Mouse (Mus musculus): ENCODE measurements around the gene Tmem235. TPM values are rescaled to one million over a fixed set of nuclear protein-coding genes. Genes with fewer than 3 reads are reported as not detected.
A peak's percentile ranks its signal among the peaks of the same experiment; 100 is the strongest.
"Not testable (repeated sequence)": the region's sequence is repeated elsewhere in the genome, so short reads cannot be mapped to it uniquely, and the experiment has no call there.

Gene Tmem235
- total and polyA plus RNA-seq, 2 experiments, result not detected

DNA sequence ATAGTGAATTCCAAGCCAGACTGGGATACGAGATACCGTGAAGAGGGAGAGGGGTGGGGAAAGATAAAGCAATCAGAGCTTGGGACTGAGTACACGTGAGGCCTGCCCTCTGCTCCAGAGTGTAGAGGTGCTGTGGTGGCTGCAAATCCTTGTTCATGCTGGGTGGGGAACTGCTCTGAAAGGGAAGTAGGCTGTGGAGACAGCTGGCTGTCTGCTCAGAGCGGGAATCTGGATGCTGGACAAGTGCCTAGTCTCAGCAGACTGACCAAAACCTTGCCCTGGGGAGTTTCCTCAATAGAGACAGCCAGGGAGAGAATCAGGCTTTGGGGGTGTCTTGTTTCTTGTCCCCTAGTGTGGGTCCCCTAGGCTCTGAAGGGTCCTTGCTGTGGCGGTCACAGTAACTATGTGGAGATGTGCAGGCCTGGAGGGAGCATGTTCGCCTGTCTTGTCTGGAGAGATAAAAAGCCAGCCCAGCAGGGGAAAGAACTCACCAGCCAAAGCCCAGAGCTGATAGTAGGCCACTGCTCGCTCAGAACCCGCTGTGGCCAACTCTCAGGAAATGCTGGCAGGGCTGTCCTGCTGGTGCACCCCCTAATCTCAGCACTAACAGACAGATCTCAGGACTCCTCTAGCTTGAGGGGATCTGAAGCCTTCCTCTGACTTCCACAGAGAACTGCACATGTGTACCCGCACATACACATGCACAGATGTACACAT, 31.5 kb upstream of the Tmem235 start:
- Histone ChIP-seq H3K4me3 (ENCODE audit: insufficient read depth, low read depth, low read length) (no peak overlapping the region), H3K4me1 (ENCODE audit: control insufficient read depth, insufficient read depth, low read length) (peaks cover 49% of the 10 kb centered on the region), H3K27me3 (ENCODE audit: control insufficient read depth, insufficient read depth, low read length) (no peaks in the 10 kb centered on the region), H3K79me2 (ENCODE audit: control insufficient read depth, insufficient read depth, low read length) (no peaks in the 10 kb centered on the region), H3K27ac (replicated peaks; ENCODE audit: insufficient read depth, low read depth, low read length) (peak overlapping the region; percentile 97), H3K9ac (ENCODE audit: low read depth, low read length) (peak overlapping the region; percentile 48), H3K36me3 (ENCODE audit: control insufficient read depth, insufficient read depth, low read length) (no peaks in the 10 kb centered on the region)
- 8% methylated on average over 9 of the region's 9 CpGs for WGBS
- DNase-seq (ENCODE audit: extremely low read depth, low read depth, low spot score), result peak; percentile 99
- TF ChIP-seq POLR2A (IDR thresholded peaks at IDR 0.05; ENCODE audit: extremely low read depth, insufficient read depth, low read length) (peak; percentile 44; the same call in 1 of the 2 replicates), CTCF (IDR thresholded peaks at IDR 0.05; ENCODE audit: low read depth, low read length) (no peak)

- Histone ChIP-seq H3K9ac (ENCODE audit: low read depth, low read length) (peak overlapping the region; percentile 53), H3K27me3 (ENCODE audit: control insufficient read depth, insufficient read depth, low read length) (no peaks in the 10 kb centered on the region), H3K4me3 (ENCODE audit: insufficient read depth, low read depth, low read length) (no peak overlapping the region), H3K79me2 (ENCODE audit: control insufficient read depth, insufficient read depth, low read length) (no peaks in the 10 kb centered on the region), H3K27ac (replicated peaks; ENCODE audit: insufficient read depth, low read depth, low read length) (peak overlapping the region; percentile 97), H3K36me3 (ENCODE audit: control insufficient read depth, insufficient read depth, low read length) (no peaks in the 10 kb centered on the region), H3K4me1 (ENCODE audit: control insufficient read depth, insufficient read depth, low read length) (peaks cover 49% of the 10 kb centered on the region)
- TF ChIP-seq POLR2A (IDR thresholded peaks at IDR 0.05; ENCODE audit: extremely low read depth, insufficient read depth, low read length), result no peak
- TF ChIP-seq CTCF (IDR thresholded peaks at IDR 0.05; ENCODE audit: low read depth, low read length), result no peak
- peak; percentile 96 for DNase-seq (ENCODE audit: extremely low read depth, low read depth, low spot score)
- WGBS, result 3% methylated on average over 2 of the region's 2 CpGs
These were observed 30.8 kb upstream of the Tmem235 start for GRCm38 (mm10) chr11:117829671-117830215.

- H3K4me1 ChIP-seq (ENCODE audit: control insufficient read depth, insufficient read depth, low read length), result peaks cover 51% of the 10 kb centered on the region
- no peaks in the 10 kb centered on the region for H3K79me2 ChIP-seq (ENCODE audit: control insufficient read depth, insufficient read depth, low read length)
- TF ChIP-seq CTCF (IDR thresholded peaks at IDR 0.05; ENCODE audit: low read depth, low read length) (no peak), POLR2A (IDR thresholded peaks at IDR 0.05; ENCODE audit: extremely low read depth, insufficient read depth, low read length) (no peak)
- no peak overlapping the region for H3K4me3 ChIP-seq (ENCODE audit: insufficient read depth, low read depth, low read length)
- H3K27ac ChIP-seq (replicated peaks; ENCODE audit: insufficient read depth, low read depth, low read length), result peak overlapping the region; percentile 97
- no peaks in the 10 kb centered on the region for H3K36me3 ChIP-seq (ENCODE audit: control insufficient read depth, insufficient read depth, low read length)
- H3K27me3 ChIP-seq (ENCODE audit: control insufficient read depth, insufficient read depth, low read length), result no peaks in the 10 kb centered on the region
- no peak for DNase-seq (ENCODE audit: extremely low read depth, low read depth, low spot score)
- H3K9ac ChIP-seq (ENCODE audit: low read depth, low read length), result peak overlapping the region; percentile 53
- whole genome bisulfite sequencing, result 12% methylated on average over 9 of the region's 9 CpGs
These were observed 30.2 kb upstream of the Tmem235 start for GRCm38 (mm10) chr11:117830401-117830800.

DNA sequence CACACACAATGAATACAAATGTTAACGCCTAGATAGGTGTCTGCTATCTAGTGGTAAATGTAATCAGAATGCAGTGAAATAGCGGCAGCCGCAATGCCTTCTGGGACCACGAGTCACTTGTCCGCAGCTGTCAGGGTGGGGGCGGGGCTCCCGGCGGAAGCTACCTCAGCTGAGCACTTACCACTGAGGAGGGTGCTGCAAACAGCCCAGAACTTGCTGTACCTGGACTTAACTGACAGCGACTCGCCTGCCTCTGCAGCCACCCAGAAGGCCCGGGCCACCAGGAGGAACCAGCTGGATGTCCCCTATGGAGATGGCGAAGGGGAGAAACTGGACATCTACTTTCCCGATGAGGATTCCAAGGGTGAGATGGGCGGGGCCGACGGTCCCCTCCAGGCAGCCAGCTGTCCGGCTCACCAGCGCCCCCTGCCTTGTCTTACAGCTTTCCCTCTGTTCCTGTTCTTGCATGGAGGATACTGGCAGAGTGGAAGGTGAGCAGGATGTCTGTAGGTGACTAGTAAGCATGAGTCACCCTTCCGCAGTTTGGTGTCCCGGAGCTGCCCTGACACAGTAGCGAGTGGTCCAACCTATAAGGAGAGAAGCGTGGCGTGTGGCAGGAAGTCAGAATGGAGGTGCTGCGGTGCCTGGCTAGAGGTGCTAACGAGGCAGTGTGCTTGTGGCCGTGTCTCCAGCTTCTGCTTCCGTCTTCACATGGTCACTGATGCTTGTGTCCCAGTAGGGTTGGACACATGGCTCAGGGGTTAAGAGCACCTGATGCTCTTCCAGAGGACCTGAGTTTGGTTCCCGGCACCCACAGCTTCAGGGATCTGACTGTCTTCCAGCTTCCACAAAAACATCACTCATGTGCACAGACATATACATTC, 28.2 kb upstream of the Tmem235 start:
- TF ChIP-seq POLR2A (IDR thresholded peaks at IDR 0.05; ENCODE audit: extremely low read depth, insufficient read depth, low read length) (no peak), CTCF (IDR thresholded peaks at IDR 0.05; ENCODE audit: low read depth, low read length) (peak; percentile 71)
- H3K4me3 ChIP-seq (ENCODE audit: insufficient read depth, low read depth, low read length), result peak overlapping the region; percentile 52
- no peaks in the 10 kb centered on the region for H3K79me2 ChIP-seq (ENCODE audit: control insufficient read depth, insufficient read depth, low read length)
- peak overlapping the region; percentile 32 for H3K9ac ChIP-seq (ENCODE audit: low read depth, low read length)
- peak overlapping the region; percentile 97 for H3K27ac ChIP-seq (replicated peaks; ENCODE audit: insufficient read depth, low read depth, low read length)
- 56% methylated on average over 28 of the region's 28 CpGs for WGBS
- H3K4me1 ChIP-seq (ENCODE audit: control insufficient read depth, insufficient read depth, low read length), result peaks cover 48% of the 10 kb centered on the region
- no peak for DNase-seq (ENCODE audit: extremely low read depth, low read depth, low spot score)
- no peaks in the 10 kb centered on the region for H3K36me3 ChIP-seq (ENCODE audit: control insufficient read depth, insufficient read depth, low read length)
- H3K27me3 ChIP-seq (ENCODE audit: control insufficient read depth, insufficient read depth, low read length), result no peaks in the 10 kb centered on the region

DNA sequence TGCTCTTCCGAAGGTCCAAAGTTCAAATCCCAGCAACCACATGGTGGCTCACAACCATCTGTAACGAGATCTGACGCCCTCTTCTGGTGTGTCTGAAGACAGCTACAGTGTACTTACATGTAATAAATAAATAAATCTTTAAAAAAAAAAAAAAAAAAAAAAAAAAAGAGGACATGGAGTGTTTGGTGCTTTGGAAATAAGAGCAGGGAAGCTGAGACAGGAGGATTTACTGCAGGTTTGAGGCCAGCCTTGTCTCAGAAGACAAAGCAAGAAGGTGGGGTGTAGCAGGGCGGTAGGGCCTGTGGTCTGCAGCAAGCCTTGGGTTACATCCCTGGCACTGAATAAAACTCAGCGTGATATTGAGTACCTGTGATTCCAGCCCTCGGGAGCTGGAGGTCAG, 27.0 kb upstream of the Tmem235 start:
- not testable (repeated sequence) for DNase-seq (ENCODE audit: extremely low read depth, low read depth, low spot score); H3K79me2 ChIP-seq (ENCODE audit: control insufficient read depth, insufficient read depth, low read length); H3K27me3 ChIP-seq (ENCODE audit: control insufficient read depth, insufficient read depth, low read length); H3K36me3 ChIP-seq (ENCODE audit: control insufficient read depth, insufficient read depth, low read length); H3K4me3 ChIP-seq (ENCODE audit: insufficient read depth, low read depth, low read length)
- WGBS, result 29% methylated on average over 6 of the region's 6 CpGs
- H3K27ac ChIP-seq (replicated peaks; ENCODE audit: insufficient read depth, low read depth, low read length), result peak overlapping the region; percentile 90
- H3K4me1 ChIP-seq (ENCODE audit: control insufficient read depth, insufficient read depth, low read length), result peaks cover 40% of the 10 kb centered on the region
- peak overlapping the region; percentile 38 for H3K9ac ChIP-seq (ENCODE audit: low read depth, low read length)
